Mouse (Mus musculus) lung, postnatal 10 days (tissue): Measurements from ENCODE around the gene Phldb1.

Experiments
- DNase-seq: peaks from one replicate; pipeline ENCODE4 v3.0.0; 2021

Phldb1 gene

DNA sequence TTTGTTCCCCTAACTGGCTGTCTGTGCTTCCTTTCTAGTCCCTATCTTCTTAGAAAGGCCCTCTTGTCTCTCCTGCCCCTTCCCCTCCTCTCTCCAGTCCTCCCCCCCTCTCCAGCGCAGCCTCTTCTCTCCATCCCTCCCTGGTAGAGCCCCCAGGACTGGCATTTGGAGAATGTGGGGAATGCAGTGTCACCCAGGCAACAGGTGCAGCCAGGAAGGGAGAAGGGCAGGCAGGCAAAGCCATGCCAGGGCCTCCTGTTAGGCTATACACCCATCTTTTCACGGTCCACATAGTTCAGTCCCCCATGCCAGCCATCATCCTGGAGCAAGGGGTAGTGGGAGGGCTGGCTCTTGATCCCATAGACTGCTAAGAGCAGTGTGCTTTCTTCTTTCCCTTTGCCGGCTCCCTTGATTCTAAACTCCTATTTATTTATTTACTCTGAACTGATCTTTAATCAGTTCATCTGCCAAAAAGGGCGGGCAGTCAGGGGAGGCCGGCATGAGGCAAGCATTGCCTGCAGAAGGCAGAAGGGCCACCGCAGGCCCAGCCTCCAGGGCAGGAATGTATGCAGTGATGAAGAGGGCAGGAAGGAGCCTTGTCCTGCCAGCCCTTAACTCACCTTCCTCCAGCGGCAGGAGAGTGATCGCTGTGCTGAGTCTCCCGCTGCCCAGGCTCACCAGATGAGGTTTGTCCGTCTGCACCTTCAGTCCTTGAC is 8.4 kb downstream of the Phldb1 start:
- no peak for DNase-seq

DNA sequence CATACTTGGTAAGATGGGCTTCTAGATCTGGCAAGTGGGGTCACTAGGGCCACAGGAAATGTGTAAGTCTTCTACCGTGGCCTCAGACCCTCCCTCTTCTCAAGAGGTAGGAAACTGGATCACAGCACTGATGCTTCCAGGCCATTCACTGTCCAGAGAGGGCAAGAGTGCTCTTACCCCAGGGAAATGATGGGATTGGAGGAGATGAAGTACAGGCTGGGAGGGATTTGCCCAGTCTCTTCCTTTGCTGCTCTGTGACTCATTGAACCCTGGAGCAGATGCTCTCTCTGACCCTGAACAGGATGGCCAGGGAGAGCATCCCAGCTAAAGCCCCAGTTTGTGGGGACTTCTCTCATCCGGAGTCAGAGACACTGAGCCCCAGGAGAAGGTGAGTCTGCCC is 10.3 kb downstream of the Phldb1 start:
- no peak for DNase-seq

DNA sequence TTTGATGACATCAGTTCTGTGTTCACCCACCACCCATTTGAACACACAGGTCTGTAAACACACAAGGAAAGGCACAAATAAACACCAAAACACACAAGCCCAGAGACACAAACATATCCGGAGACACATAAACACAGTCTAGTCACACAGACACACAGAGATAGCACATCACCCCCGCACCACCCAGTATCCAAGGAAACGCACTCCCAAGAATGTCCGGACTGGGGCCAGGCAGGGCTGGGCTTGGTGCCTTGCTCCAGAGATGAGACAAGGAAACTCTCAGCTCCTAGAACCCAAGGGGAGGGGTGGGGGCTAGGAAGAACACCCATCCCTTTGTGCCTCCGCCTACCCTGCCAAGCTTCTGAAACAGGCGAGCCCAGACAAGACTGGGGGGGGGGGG is 10.8 kb downstream of the Phldb1 start:
- DNase-seq, result peak; percentile 92

DNA sequence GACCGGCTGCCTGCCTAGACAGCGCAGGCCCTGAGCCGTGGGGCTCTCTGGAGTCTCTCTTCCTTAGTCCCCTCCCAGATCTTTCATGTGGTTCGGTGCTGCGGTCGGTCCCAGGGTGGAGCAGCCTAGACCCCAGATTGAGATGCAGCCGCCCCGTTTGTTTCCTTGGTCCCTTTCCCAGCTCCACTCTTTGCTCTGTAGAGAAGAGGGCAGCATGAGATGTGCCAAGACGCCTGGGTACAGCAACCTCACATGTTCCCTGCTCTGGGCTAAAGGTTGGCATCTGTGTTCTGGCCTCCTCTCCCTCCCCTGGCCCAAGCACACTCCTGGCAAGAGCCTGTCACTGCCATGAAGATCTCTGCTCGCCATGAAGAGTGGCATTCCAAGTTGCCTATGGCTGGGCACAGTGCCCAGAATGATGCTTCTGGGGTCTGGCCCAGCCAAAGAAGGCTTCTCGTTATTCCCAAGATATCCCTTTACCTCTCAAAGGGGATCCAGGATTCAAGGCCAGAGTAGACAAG is 11.4 kb downstream of the Phldb1 start:
- DNase-seq, result no peak

DNA sequence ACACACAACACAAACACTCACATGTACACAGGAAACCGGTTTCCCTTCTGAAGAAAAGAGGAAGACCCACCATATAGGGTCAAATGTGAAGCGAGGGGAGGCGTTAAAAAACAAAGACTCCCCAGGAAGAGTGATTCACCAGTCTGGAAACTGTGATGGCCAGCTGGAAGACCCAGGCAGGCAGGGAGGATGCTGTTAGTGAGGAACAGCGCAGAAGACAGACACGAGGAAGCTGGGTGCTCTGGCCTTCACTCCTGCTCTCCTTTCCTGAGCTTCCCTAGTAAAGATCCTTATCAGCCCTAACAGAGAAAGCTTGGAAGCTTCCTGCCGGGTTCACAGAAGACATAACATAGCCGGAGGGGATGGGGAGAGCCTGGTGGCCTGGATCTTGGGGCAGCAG is 12.0 kb downstream of the Phldb1 start:
- peak; percentile 55 for DNase-seq

DNA sequence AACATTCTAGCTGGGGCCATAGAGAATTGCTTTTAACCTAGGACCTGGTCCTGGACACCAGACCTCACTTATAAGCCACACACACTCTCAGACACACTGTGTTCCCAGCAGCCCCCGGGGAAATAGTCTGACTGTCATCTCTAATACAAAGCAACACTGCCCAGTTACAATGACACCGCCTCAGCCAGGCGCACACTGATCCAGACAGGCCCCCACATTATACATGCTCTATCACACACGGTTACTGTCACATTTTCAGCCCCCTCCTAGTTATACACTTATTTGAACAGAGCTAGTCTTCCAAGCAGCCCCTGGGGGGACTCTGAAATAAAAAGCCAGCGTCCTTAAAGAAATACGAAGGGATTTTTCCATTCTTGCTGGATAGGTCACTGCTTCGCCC is 12.4 kb downstream of the Phldb1 start:
- no peak for DNase-seq

DNA sequence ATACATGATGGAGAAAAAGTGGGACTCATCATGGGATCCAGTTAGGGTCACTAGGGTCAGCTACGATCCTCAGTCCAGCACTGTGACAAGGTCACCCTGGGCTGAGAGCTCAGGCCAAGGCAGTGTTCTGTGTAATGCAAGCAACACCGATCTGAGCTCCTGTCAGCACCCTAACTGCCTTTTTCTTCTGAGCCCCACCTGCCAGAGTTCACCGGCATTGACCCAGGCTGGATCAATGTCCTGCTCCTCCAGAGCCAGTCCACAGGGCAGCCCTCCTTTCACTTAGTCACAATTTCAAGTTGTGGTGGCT is 13.2 kb downstream of the Phldb1 start:
- DNase-seq, result no peak

DNA sequence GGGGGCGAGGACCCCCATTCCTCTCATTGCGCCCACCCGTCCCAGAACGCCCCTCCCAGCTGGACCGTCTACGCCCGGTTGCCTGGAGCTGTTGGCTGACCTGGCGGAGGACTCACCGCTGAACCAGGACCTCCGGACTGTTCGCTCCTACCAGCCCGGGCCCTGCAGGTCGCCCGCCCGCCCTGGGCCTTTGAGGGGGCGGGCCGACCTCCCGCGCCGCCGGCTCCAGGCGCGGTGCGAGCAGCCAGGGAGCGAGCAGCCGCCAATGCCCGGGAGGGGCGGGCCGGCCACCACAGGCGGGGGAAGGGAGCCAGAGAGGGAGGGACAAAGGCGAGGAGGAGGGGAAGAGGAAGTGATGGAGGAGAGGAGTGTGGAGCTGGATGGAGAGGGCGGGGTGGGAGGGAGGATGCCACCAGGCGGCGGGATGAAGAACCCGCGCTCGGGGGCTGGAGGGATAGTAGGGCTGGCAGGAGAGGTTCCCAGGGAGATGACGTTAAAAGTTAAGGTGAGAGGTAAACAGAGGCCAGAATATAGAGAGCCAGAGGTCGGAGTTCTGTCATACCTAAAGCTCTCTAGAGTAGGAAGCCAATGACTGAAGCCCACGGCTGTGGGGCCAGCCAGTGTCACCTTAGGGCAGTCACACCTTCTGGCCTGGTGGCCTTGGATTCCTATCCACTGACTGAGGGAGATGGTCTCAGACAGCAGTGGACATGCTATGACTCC is 13.7 kb downstream of the Phldb1 start:
- peak; percentile 96 for DNase-seq

DNA sequence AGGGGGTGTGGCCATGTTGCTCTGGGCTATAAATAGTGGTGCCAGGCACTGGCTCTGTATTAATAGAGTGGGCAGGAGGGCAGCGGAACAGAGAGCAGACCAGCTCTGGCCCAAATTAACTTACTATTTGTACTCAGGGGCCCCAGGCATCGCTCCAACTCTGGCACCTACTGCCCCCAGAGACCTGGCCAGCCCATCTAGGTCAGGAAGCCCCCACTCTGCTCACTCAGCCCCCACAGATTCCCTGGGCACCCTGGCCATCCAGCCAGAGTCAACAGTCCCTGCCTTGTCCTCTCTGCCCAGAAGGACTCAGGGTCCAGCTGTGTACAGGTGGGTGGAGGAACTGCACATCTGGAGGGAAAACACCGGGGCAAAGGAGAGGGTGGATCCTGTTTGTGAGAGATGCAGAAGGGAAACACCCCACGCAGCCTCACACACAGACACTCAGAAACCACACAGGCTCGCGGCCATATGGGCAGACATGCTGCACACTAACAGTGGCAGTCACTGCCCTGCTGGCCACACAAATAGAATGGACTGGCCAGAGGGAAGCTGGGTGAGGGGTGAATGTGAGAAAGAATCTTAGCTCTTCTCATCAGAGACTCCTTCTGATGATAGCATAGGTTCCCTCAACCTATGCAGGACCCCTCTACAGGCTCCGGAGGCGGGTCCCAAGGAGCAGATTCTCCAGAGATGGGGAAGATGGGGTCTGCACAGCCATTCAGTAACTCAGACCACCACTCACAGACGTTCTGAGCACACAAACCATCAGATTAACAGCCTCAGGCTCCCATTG is 14.4 kb downstream of the Phldb1 start:
- no peak for DNase-seq

DNA sequence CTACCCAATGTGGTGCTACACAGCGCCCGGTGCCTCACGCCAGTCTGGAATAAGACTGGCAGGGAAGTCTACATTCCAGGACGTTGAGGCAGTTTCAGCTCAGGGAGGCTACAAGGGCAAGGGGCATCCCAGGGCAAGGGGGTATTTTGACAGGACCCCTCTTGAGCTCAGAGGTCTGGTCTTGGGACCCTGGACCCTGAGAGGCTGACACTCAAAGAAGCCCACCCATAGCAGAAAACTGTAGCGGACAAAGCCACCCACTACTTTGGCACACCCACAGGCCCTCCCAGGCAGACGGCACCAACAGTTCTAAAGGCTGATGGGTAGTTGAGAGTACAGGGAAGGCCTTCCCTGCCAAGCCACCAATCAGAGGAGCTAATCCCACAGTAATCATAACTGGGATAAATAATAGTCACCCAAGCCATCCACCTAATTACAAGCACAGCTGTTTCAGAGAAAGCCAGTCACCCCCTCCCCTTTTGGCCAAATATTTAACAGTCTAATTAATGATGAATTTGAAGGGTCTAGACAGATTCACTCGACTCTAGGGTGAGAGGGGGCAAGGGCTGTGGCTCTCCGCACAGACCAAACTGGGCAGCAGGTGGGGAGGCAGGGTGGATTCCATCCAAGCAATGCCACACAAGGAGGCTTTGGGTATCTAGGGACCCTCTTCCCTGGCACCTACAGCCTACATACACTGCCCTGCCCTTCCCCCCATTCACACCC is 15.2 kb downstream of the Phldb1 start:
- DNase-seq, result no peak

DNA sequence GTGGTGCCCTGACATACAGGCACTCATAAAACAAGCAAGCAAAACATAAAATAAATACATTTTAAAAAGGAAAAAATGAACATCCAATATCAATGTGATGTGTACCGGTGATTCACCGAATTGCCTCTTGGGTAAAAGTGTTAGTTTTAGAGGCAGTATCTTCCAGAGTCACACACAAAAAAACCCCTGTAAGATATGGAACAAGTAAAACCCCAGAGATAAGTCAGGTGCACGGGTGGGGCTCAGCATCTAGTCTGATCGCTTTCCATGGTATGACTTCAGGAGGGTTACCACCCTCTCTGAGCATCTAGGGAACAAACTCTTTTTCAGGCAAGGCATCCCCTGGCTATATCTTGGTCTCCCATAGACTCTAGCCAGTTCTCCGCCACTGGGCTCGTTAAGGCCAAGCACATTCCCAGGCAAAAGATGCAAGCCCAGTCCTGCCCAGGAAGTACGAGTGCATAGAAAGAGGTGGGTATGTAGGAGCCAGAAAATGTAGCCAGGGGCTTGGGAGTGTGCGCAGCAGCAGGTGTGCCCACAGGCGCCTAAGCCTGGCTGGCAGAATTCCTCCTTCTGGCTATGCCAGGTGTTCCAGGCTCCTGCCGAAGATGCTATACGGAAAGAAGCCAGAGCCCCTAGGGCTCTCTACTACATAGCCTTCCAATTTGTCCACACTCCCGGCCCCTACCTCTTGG is 15.9 kb downstream of the Phldb1 start:
- DNase-seq, result no peak

DNA sequence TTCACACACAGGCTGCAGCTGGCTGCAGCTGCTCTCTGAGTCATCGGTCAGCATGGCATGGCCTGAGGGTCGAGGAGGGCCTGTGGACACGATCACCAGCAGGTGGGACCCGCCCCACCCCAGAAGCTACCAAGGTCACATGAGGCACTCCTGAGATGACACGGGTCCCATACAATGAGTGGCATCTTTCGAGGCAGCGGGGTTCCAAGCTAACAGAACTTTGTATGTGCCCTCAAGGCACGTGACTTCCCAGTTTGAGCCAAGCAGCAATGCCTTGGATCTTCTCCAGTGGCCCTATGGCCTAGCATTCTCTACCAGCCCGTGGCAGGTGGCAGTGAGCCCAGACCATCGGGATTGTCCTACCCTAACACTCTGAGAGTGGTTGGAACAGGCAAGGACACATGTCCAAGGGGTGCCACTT is 17.2 kb downstream of the Phldb1 start:
- DNase-seq, result no peak

DNA sequence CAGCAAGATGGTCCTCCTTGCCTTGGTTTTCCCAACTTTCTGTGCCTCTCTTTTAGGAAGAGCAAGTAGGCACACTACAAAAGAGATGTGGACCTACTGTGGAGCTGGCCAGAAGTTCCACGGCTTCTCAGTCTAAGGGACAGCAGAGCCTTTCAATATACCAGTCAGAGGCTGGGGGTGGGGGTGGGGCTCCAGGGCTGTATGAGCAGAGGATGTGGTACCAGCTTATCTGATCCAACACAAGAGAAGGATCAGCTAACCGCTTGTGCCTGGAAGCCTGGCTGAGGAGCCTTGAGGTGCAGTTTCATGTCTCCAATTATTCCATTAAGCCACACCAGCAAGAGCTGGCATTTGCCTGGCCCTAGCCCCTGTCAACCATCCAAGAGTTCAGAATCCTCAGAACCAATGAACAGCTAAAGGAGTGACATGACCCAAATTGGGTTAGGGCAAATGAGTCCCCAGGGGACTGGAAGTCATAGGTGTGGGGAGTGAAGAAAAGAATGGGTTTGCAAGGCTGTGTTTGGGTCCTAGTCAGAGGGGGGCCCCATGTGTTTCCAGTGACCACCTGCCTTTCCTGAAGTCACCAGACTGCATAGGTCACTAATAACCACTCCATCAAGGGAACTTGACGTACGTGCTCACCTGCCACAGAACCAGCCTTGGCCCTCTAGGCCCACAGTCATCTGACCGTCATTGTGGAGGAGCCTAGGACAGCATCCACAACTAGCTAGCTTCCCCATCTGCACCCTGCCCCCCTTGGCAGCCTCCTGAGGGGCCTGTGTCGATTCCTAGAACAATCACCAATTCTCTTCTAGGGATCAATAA is 17.8 kb downstream of the Phldb1 start:
- DNase-seq, result no peak

DNA sequence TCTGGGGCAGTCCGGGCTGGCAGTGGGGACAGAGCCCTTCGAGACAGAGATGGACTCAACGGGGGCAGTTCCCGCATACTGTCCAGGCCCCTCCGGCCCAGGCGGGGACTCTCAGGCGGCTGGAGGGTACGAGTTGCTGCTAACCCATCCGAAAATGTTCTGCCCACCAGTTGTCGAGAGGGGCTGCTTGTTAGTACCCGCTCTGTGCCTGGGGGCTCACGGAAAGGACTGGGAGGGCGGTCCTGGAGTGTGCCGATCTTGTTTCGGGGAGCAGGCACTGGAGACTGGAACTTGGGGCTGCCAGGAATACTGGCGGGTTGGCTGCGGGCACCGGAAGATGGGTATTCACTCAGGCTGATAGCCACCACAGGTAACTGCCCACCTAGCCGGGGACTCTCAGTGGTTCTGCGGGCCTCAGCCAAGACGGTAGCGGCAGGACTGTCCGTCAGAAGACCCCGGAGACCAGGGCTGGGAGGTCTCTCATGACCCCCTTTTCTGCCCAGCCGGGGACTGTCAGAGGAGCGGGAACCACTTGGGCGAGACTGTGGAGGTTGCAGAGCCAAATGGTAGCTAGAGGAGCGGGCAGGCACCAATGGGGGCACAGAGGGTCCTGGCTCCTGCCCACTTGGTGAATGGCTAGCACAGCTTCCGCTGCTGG is 19.2 kb downstream of the Phldb1 start:
- DNase-seq, result no peak

DNA sequence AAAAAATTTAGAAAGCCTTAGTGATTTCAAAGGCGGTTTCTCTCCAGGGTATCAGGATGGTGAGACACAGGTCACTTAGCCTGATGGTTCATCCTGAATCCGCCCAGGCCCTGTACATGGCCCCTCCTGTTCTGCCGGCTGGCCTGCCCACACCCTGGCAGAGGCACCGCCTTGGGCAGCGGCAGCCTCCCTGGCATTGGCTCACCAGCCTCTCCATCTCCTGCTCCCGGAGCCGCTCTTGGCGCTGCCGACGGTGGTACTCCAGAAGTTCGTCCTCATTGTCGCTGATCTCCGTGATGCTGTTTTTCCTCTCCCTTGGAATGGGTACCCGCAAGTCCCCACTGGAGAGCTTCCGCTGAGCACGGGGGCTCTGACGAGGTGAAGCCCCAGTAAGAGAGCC is 19.9 kb downstream of the Phldb1 start:
- no peak for DNase-seq

DNA sequence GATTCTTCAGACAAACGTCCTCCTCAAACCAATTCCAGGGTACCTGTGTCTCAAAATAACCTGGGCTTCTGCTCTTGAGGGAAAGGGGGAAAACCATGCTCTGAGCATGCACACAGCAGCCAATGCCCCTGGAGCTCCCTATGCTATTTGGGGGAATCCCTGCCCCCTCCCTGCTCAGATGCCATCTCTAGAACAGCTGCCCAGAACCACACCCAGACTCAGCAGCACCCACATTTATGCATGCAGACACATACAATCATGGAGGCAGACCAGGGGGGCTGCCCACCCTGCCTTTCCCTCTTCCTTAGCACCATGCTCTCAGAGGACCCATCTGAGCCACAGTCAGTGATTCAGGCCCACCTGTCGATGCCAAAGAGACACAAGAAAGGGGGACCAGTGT is 21.4 kb downstream of the Phldb1 start:
- no peak for DNase-seq

DNA sequence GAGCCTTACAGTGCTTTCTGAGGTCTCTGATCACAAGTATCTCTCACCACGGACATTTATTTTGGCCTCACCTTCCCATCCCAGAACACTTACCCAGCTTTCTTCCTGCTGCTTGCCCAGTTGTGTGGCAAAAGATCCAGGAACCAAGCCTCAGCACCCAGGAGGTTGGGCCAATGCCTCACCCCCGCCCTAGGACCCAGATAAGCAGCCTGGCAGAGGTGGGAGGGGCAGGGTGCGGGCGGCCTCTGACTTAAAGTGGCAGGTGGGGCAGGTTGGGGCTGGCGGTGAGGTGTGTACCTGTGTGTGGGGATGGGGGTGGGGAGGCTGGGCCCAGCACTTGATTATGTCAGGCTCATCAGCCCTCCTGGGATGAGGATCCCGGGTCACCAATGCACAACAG is 21.9 kb downstream of the Phldb1 start:
- no peak for DNase-seq

DNA sequence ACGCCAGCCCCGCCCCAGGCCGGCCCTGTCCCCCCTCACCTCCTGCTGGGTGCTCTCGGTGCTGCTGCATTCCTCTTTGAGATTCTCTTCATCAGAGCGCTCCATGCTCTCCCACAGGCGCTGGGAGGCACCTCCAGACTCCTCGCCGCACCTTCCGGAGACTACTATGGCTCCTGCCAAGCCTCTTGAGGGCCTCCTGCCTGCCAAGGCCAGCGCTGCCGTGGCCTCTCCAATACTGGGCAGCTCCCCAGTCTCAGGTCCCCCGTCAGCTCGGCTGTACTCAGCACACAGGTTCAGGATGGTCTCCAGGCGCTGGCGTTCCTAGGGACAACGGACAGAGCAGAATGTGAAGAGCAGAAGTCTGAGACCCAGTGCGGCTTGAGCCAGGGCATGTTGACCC is 23.4 kb downstream of the Phldb1 start:
- DNase-seq, result no peak

DNA sequence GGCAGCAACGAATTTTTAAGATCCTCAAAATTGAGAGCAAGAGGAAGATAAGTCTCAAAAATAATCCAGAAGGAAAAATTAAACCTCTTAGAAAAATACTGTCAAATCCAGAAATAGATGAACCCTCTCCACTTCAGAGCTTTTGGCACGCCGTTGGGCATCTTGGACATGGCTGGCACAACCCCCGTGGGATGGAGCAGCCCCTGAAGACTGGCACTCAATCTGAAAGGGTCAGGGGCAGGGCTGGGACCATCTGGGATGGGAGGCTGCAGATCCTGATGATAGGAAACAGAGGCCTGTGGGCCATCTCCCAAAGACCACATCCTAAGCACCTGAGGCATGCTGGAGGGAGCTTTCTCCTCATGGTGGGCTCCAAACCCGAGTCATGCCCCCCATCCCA is 24.8 kb downstream of the Phldb1 start:
- no peak for DNase-seq

DNA sequence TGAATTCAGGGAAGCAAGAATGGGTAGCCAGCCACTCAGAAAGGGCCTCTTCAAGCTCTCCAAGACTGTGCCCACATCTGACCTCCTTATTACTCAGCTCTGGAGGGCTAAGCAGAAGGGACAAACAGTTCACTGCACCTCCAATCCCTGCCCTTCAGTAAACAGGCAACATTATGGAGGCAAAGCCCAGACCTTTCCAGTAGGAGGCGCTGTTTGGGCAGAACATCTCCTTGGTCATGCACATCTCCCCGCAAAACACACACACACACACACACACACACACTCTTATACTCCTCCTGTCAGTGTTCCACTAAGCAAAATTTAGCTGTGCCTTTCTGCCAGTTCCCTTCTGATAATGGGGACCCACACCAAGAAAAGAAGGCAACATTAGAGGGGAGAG is 25.4 kb downstream of the Phldb1 start:
- peak; percentile 73 for DNase-seq

DNA sequence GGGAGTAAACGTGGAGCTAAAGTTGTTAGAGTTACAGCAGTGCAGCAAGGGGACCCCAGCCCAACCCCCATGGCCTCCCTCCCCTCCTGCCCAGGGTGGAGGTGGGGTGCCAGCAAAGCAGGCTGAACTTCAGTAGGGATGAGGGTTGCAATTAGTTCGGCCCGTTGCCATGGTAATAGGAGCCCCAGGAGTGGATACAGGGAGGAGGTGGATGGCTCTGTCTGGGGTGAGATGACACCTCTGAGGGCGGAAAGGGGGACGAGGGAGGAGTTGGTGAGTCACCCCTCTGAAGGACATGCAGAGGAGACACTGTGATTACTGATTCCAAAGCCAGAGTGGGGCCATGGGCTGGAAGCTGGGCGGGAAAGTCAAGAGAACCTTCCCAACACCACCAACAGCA is 26.1 kb downstream of the Phldb1 start:
- no peak for DNase-seq
